Mouse (Mus musculus) kidney, embryonic 14.5 days (tissue): ENCODE measurements around the gene Rnf34. TPM values are rescaled to one million over a fixed set of nuclear protein-coding genes. Genes with fewer than 3 reads are reported as not detected.

Source experiments
- ATAC-seq: fragments of 200-750 bp; cut with Nextera tagmentation; 2 replicates; pipeline ENCODE4 v1.8.0; 2017; ENCODE audit warnings: moderate number of reproducible peaks, mild to moderate bottlenecking, moderate TSS enrichment, moderate library complexity; ENCODE audit not compliant: low FRiP score, low TSS enrichment
- H3K27ac ChIP-seq: fragments of 300-500 bp; sonication (generic); 2 replicates; pipeline ENCODE4 v1.5.1; 2014; ENCODE audit warnings: low read depth, mild to moderate bottlenecking, low read length, moderate library complexity, mixed read lengths
- H3K27me3 ChIP-seq: fragments of 300-500 bp; sonication (generic); 2 replicates; pipeline ENCODE4 v1.6.1; 2014; ENCODE audit warnings: mild to moderate bottlenecking, low read length; ENCODE audit not compliant: control insufficient read depth, insufficient read depth
- H3K36me3 ChIP-seq: fragments of 300-500 bp; sonication (generic); 2 replicates; pipeline ENCODE4 v1.6.1; 2014; ENCODE audit warnings: low read length, mixed read lengths; ENCODE audit not compliant: control insufficient read depth, insufficient read depth
- H3K4me1 ChIP-seq: fragments of 300-500 bp; sonication (generic); 2 replicates; pipeline ENCODE4 v1.6.1; 2014; ENCODE audit warnings: low read length, mixed read lengths; ENCODE audit not compliant: control insufficient read depth, insufficient read depth
- H3K4me2 ChIP-seq: fragments of 300-500 bp; sonication (generic); replicated peaks from 2 replicates; pipeline ENCODE4 v1.6.1; 2014; ENCODE audit warnings: low read depth, mild to moderate bottlenecking, low read length
- H3K4me3 ChIP-seq: fragments of 300-500 bp; sonication (generic); 2 replicates; pipeline ENCODE4 v1.5.1; 2014; ENCODE audit warnings: mild to moderate bottlenecking, low read length
- H3K9ac ChIP-seq: fragments of 300-500 bp; sonication (generic); 2 replicates; pipeline ENCODE4 v1.6.1; 2014; ENCODE audit warnings: low read depth, mild to moderate bottlenecking, low read length, moderate library complexity
- H3K9me3 ChIP-seq: fragments of 300-500 bp; sonication (generic); 2 replicates; pipeline ENCODE4 v1.6.1; 2016; ENCODE audit warnings: low read length; ENCODE audit not compliant: control insufficient read depth
- WGBS: fragments of 180-500 bp; shearing (Covaris S2); extraction: QIAGEN DNeasy Blood & Tissue Kit; methylation state at CpG from one replicate; pipeline ENCODE4 v1.1.7; 2014; 5-methylcytosine and 5-hydroxymethylcytosine counted together
- polyA plus RNA-seq: library from polyadenylated mRNA; unstranded; fragments of >200 nt; fragmentation: Nextera tagmentation; extraction: Ambion mirVana; gene quantifications from 2 replicates; pipeline ENCODE4 v1.2.1, GENCODE M21; 2014

Rnf34 gene
- polyA plus RNA-seq = 33.4 and 35.1 TPM in 2 replicates

DNA sequence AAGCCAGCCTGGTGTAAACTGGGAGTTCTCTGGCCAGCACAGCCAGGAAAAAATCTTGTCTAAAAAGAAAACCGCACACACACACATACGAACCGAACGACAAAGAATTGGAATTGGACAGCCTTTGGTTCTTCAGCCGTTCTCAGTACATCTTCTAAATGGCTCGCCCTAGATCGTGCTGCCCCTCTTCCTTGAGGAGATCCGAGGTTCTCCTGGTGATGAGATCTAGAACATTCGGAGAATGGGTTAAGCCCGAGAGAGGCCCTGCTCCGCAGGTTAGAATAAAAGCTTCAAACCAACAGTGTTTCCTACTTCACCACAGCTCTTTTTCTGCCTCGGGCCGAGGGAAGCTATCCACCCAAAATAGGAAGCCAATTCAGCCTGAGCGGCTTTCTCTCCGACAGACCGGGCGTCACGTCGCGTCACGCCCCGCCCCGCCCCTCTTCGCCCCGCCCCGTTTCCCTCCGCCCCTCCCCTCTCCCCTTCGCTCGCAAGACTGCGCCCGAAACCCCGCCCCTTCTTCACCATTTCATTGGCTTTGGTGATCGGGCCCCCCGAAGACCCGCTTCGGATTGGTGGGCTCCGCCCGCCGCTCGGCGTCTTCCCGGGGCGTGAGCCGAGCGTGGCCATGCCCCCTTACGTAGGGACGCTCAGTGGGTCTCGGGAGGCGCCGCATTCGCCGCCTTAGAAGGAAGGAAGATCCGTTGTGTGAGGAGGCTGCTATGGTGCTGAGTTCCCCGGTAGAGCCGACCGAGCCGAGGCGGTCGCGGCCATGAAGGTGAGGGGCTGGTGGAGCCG is at the start of gene Rnf34:
Rnf34 (plus strand) TSS at position 528 of the 798 bp plus-strand sequence.
- Histone ChIP-seq H3K27ac (peak within 1 kb of the TSS; percentile 80), H3K36me3 (no peaks in the 10 kb centered on the region), H3K9ac (peak within 1 kb of the TSS; percentile 73), H3K27me3 (no peaks in the 10 kb centered on the region), H3K4me1 (peaks cover 12% of the 10 kb centered on the region), H3K9me3 (no peaks in the 10 kb centered on the region), H3K4me2 (peak within 1 kb of the TSS; percentile 86), H3K4me3 (peak within 1 kb of the TSS; percentile 58)
- peak; percentile 99 for ATAC-seq
- 1% methylated on average over 59 of the region's 61 CpGs for WGBS

- H3K4me2 ChIP-seq = no peak overlapping the region
- H3K4me3 ChIP-seq = no peak overlapping the region
- no peak for ATAC-seq
- WGBS = 85% methylated on average over 13 of the region's 13 CpGs
- H3K36me3 ChIP-seq = peaks cover 95% of the 10 kb centered on the region
- H3K27me3 ChIP-seq = no peaks in the 10 kb centered on the region
- H3K27ac ChIP-seq = no peak overlapping the region
- peaks cover 4% of the 10 kb centered on the region; the same call in 1 of the 2 replicates for H3K4me1 ChIP-seq
- no peak overlapping the region for H3K9ac ChIP-seq
- H3K9me3 ChIP-seq = no peaks in the 10 kb centered on the region
These were observed 49.4 kb upstream of the Rnf34 start for GRCm38 (mm10) chr5:122800345-122801010.

GRCm38 (mm10) chr5:122801684-122802083 is 48.2 kb upstream of the Rnf34 start:
- no peak overlapping the region for H3K27ac ChIP-seq
- H3K4me2 ChIP-seq = no peak overlapping the region
- H3K4me1 ChIP-seq = peaks cover 4% of the 10 kb centered on the region; the same call in 1 of the 2 replicates
- WGBS = 94% methylated on average over 8 of the region's 8 CpGs
- no peak overlapping the region for H3K9ac ChIP-seq
- H3K4me3 ChIP-seq = no peak overlapping the region
- no peaks in the 10 kb centered on the region for H3K9me3 ChIP-seq
- peaks cover 95% of the 10 kb centered on the region for H3K36me3 ChIP-seq
- H3K27me3 ChIP-seq = no peaks in the 10 kb centered on the region
- no peak for ATAC-seq

DNA sequence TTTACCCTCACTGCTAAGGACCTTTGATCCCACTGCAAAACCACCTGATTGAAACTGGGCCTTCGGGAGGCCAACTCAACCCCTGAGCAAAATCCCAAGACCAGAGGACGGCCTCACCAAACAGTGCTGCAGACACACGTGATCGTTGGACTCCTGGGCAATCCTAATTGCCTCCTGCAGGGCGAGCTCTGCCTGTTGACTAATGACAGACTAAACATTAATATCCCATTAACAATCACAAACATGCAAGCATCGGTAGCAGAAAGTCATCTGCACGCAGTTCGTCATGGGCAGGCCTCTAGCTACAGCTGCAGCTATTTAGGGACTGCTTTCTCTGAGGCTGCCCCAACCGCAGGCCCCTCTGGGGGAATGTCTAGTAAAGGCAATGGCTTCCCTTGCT is 47.1 kb upstream of the Rnf34 start:
- Histone ChIP-seq H3K9ac (no peak overlapping the region), H3K9me3 (no peaks in the 10 kb centered on the region), H3K27me3 (no peaks in the 10 kb centered on the region), H3K4me3 (no peak overlapping the region), H3K36me3 (peaks cover 99% of the 10 kb centered on the region), H3K4me2 (no peak overlapping the region), H3K4me1 (peaks cover 4% of the 10 kb centered on the region; the same call in 1 of the 2 replicates), H3K27ac (no peak overlapping the region)
- ATAC-seq = no peak
- WGBS = 90% methylated on average over 9 of the region's 9 CpGs

DNA sequence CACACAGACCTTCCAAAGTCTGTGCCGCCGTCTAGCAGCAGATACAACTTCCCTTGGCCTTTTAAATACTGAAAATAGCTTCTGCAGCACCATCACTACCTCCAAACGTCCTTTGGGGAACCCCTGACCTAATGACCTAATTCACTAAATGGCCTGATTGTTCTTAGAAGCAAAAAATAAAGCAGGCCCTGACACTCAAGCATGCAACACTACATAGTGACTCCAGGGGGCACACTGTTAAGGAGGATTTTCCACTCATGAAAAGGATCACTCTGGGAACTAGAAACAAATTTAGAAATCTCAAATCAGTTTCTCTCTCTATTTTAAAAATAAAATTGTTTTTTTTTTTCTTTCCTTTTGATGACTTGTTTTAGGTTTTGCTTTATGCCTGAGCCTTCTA is 44.3 kb upstream of the Rnf34 start:
- WGBS = 68% methylated on average over 3 of the region's 3 CpGs
- no peak overlapping the region for H3K9ac ChIP-seq
- no peak for ATAC-seq

GRCm38 (mm10) chr5:122811364-122812079 is 38.3 kb upstream of the Rnf34 start:
- Histone ChIP-seq H3K4me3 (no peak overlapping the region), H3K36me3 (peaks cover 88% of the 10 kb centered on the region), H3K4me1 (no peaks in the 10 kb centered on the region), H3K27me3 (no peaks in the 10 kb centered on the region), H3K4me2 (no peak overlapping the region), H3K27ac (no peak overlapping the region), H3K9me3 (no peaks in the 10 kb centered on the region), H3K9ac (no peak overlapping the region)
- ATAC-seq = no peak
- WGBS = 93% methylated on average over 9 of the region's 9 CpGs

More for the DNA sequence above, 44.3 kb upstream of the Rnf34 start:
- H3K27ac ChIP-seq = no peak overlapping the region
- peaks cover 94% of the 10 kb centered on the region for H3K36me3 ChIP-seq
- H3K9me3 ChIP-seq = no peaks in the 10 kb centered on the region
- H3K4me1 ChIP-seq = no peaks in the 10 kb centered on the region
- H3K4me2 ChIP-seq = no peak overlapping the region
- no peak overlapping the region for H3K4me3 ChIP-seq
- no peaks in the 10 kb centered on the region for H3K27me3 ChIP-seq

DNA sequence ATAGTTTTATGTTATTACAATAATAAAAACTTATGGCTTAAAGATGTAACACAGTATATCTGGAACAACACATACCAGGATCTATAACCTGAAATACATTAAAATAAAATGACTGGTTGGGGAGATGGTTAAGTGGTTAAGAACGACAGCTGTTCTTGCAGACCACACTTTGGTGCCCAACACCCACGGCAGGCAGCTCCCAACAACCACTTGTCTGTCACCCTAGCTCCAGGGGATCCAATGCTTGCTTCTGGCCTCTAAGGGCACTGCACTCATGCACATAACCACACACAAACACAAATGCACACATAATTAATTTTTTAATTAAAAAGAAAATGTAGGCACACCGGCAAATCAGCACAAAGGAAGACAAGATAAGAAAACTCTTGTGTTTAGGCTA is 37.1 kb upstream of the Rnf34 start:
- WGBS = 82% methylated on average over 3 of the region's 3 CpGs
- no peaks in the 10 kb centered on the region for H3K27me3 ChIP-seq
- peaks cover 88% of the 10 kb centered on the region for H3K36me3 ChIP-seq
- H3K27ac ChIP-seq = no peak overlapping the region
- H3K4me2 ChIP-seq = no peak overlapping the region
- no peak for ATAC-seq
- no peaks in the 10 kb centered on the region for H3K4me1 ChIP-seq
- no peak overlapping the region for H3K9ac ChIP-seq
- H3K9me3 ChIP-seq = no peaks in the 10 kb centered on the region
- no peak overlapping the region for H3K4me3 ChIP-seq

- under 1% methylated on average over 55 of the region's 55 CpGs for WGBS
- Histone ChIP-seq H3K36me3 (peaks cover 33% of the 10 kb centered on the region), H3K4me2 (peak within 1 kb of the TSS; percentile 40), H3K9me3 (no peaks in the 10 kb centered on the region), H3K27ac (peak within 1 kb of the TSS; percentile 88), H3K27me3 (no peaks in the 10 kb centered on the region), H3K4me1 (peaks cover 9% of the 10 kb centered on the region; the same call in 1 of the 2 replicates), H3K4me3 (peak within 1 kb of the TSS; percentile 50), H3K9ac (peak within 1 kb of the TSS; percentile 71)
- ATAC-seq = peak; percentile 99
These were observed 28.9 kb upstream of the Rnf34 start, which contains the start of gene Anapc5 for GRCm38 (mm10) chr5:122820777-122821523. TSS of gene Anapc5 (minus strand) at chr5:122821339.
